Mouse (Mus musculus): Measurements from ENCODE around the gene Dguok. TPM values are rescaled to one million over a fixed set of nuclear protein-coding genes. Genes with fewer than 3 reads are reported as not detected.
A peak's percentile ranks its signal among the peaks of the same experiment; 100 is the strongest.

The Dguok gene
- polyA plus RNA-seq, 1 experiment from 2014 or later: 25.8 TPM

DNA sequence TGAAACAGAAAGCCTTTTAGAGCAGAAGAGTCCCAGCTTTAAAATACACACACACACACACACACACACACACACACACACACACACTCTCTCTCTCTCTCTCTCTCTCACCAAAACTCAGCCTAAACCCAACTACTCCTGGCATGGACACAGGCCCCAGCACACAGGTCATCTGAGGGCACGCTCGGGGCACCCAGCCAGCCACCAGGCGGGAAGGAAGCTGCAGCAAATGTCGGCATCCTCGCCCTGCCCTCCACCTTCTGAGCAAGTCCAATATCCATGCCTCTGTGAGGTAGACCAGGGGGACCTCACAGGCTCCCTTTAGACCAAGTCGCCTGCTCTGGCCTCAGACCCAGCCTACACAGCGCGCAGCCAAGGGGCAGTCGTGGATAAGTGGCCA, 33.5 kb downstream of the Dguok start:
- H3K4me1 ChIP-seq (ENCODE audit: insufficient read depth): 0 out of 2 replicates have a peak, but pooled peaks cover 2% of the 10 kb centered on the region
- ATAC-seq (no peak), DNase-seq (no peak)
- H3K27ac ChIP-seq (ENCODE audit: low read depth): no peak overlapping the region
- H3K4me3 ChIP-seq (ENCODE audit: low read depth, low read length): no peak overlapping the region
- TF ChIP-seq CTCF (IDR thresholded peaks at IDR 0.05; ENCODE audit: low read depth): no peak
- TF ChIP-seq EP300 (IDR thresholded peaks at IDR 0.05; ENCODE audit: low read depth): no peak
- no peak overlapping the region for H3K9ac ChIP-seq (replicated peaks)
- H3K9me3 ChIP-seq (ENCODE audit: low read length): no peaks in the 10 kb centered on the region
- 70% methylated on average over 9 of the region's 9 CpGs for WGBS (ENCODE audit: insufficient replicate concordance)
- no peaks in the 10 kb centered on the region for H3K27me3 ChIP-seq (ENCODE audit: insufficient read depth, low read length)
- H3K36me3 ChIP-seq (replicated peaks; ENCODE audit: insufficient read depth, low read length): no peaks in the 10 kb centered on the region
- no peak overlapping the region for H3K4me2 ChIP-seq (ENCODE audit: low read depth, low read length)

GRCm38 (mm10) chr6:83471739-83472138, 35.0 kb downstream of the Dguok start:
- DNase-seq (no peak), ATAC-seq (no peak)
- no peaks in the 10 kb centered on the region for H3K36me3 ChIP-seq (replicated peaks; ENCODE audit: insufficient read depth, low read length)
- H3K4me1 ChIP-seq (ENCODE audit: insufficient read depth): 0 out of 2 replicates have a peak, but pooled peaks cover 2% of the 10 kb centered on the region
- H3K4me2 ChIP-seq (ENCODE audit: low read depth, low read length): no peak overlapping the region
- TF ChIP-seq CTCF (IDR thresholded peaks at IDR 0.05; ENCODE audit: low read depth): no peak
- no peak for TF ChIP-seq EP300 (IDR thresholded peaks at IDR 0.05; ENCODE audit: low read depth)
- H3K4me3 ChIP-seq (ENCODE audit: low read depth, low read length): no peak overlapping the region
- no peak overlapping the region for H3K27ac ChIP-seq (ENCODE audit: low read depth)
- H3K27me3 ChIP-seq (ENCODE audit: insufficient read depth, low read length): no peaks in the 10 kb centered on the region
- WGBS (ENCODE audit: insufficient replicate concordance): 88% methylated on average over 7 of the region's 7 CpGs
- no peaks in the 10 kb centered on the region for H3K9me3 ChIP-seq (ENCODE audit: low read length)
- no peak overlapping the region for H3K9ac ChIP-seq (replicated peaks)

GRCm38 (mm10) chr6:83464011-83464410, 42.8 kb downstream of the Dguok start:
- TF ChIP-seq CTCF (IDR thresholded peaks at IDR 0.05; ENCODE audit: low read depth): no peak
- no peak for TF ChIP-seq EP300 (IDR thresholded peaks at IDR 0.05; ENCODE audit: low read depth)
- H3K9ac ChIP-seq (replicated peaks): no peak overlapping the region
- H3K4me1 ChIP-seq (ENCODE audit: insufficient read depth): peaks cover 3% of the 10 kb centered on the region; the same call in 1 of the 2 replicates
- no peaks in the 10 kb centered on the region for H3K27me3 ChIP-seq (ENCODE audit: insufficient read depth, low read length)
- no peak for DNase-seq
- H3K9me3 ChIP-seq (ENCODE audit: low read length): no peaks in the 10 kb centered on the region
- no peaks in the 10 kb centered on the region for H3K36me3 ChIP-seq (replicated peaks; ENCODE audit: insufficient read depth, low read length)
- H3K4me2 ChIP-seq (ENCODE audit: low read depth, low read length): no peak overlapping the region
- ATAC-seq: no peak
- H3K27ac ChIP-seq (ENCODE audit: low read depth): no peak overlapping the region
- H3K4me3 ChIP-seq (ENCODE audit: low read depth, low read length): no peak overlapping the region

GRCm38 (mm10) chr6:83459034-83459644, 47.6 kb downstream of the Dguok start, which contains the start of gene Tet3:
Gene Tet3 (minus strand): TSS chr6:83459084.
- Histone ChIP-seq H3K4me2 (ENCODE audit: low read depth, low read length) (no peak within 1 kb of the TSS), H3K4me1 (ENCODE audit: insufficient read depth) (peaks cover 29% of the 10 kb centered on the region), H3K36me3 (replicated peaks; ENCODE audit: insufficient read depth, low read length) (no peaks in the 10 kb centered on the region; the same call in 1 of the 2 replicates), H3K4me3 (ENCODE audit: low read depth, low read length) (no peak within 1 kb of the TSS), H3K9ac (replicated peaks) (no peak within 1 kb of the TSS), H3K9me3 (ENCODE audit: low read length) (no peaks in the 10 kb centered on the region), H3K27me3 (ENCODE audit: insufficient read depth, low read length) (no peaks in the 10 kb centered on the region), H3K27ac (ENCODE audit: low read depth) (no peak within 1 kb of the TSS)
- no peak for DNase-seq
- WGBS (ENCODE audit: insufficient replicate concordance): 47% methylated on average over 4 of the region's 4 CpGs
- ATAC-seq: no peak
- TF ChIP-seq EP300 (IDR thresholded peaks at IDR 0.05; ENCODE audit: low read depth): no peak
- no peak for TF ChIP-seq CTCF (IDR thresholded peaks at IDR 0.05; ENCODE audit: low read depth)

DNA sequence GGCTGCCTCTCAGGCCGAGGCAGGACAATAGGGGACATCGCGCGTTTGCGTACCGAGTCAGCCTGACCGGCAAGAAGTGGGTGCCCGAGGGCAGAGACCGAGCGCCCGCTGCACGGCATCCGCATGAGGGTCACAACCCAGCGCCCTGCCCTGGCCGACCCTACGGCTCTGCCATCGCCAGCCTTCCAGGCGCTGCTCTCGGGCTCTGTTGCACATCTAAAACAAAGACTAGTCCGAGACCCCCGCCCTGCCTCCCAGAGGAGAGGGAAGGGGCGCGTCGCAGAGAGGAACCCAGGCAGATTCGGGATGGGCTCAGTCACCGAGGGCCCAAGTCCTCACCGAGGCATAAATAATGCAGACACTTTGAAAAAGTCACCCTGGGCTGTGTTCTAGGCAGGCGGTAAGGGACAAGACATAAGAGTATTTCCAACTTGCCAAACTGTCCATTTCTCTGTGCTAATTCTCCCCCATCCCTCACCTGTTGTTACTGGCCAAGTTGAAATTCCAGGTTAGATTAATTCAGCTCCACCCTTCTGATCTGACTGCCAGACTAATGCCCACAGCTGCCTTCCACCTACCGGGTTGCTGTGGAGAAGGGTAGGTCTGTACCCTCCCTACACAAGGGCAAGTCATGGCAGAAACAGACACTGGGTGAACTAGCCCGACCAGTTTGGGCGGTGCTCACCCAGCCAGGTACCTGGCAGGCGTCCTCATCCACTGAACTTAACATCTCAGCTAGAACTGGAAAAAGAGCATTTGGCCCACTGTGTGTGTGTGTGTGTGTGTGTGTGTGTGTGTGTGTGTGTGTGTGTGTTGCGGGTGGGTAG, 49.6 kb downstream of the Dguok start:
- Histone ChIP-seq H3K4me1 (ENCODE audit: insufficient read depth) (peaks cover 43% of the 10 kb centered on the region), H3K9ac (replicated peaks) (peak overlapping the region; percentile 96), H3K27me3 (ENCODE audit: insufficient read depth, low read length) (no peaks in the 10 kb centered on the region), H3K4me3 (ENCODE audit: low read depth, low read length) (peak overlapping the region; percentile 85), H3K9me3 (ENCODE audit: low read length) (no peaks in the 10 kb centered on the region), H3K4me2 (ENCODE audit: low read depth, low read length) (peak overlapping the region; percentile 98), H3K36me3 (replicated peaks; ENCODE audit: insufficient read depth, low read length) (no peaks in the 10 kb centered on the region; the same call in 1 of the 2 replicates), H3K27ac (ENCODE audit: low read depth) (peak overlapping the region; percentile 98)
- TF ChIP-seq CTCF (IDR thresholded peaks at IDR 0.05; ENCODE audit: low read depth) (no peak), EP300 (IDR thresholded peaks at IDR 0.05; ENCODE audit: low read depth) (no peak)
- ATAC-seq (peak; percentile 20; the same call in 1 of the 2 replicates), DNase-seq (no peak)
- 3% methylated on average over 32 of the region's 33 CpGs for WGBS (ENCODE audit: insufficient replicate concordance)

All from liver, postnatal 0 days (tissue).